Mouse (Mus musculus) bone marrow, adult 2 months (tissue): ENCODE measurements around the gene Timp4.

ENCODE experiments used
- CTCF ChIP-seq: fragments of 200-500 bp; IDR thresholded peaks from 2 replicates; pipeline ENCODE4 v1.5.1; 2011; ENCODE audit warnings: low read length, control low read depth; ENCODE audit not compliant: control insufficient read depth, insufficient read depth
- POLR2A ChIP-seq: fragments of 200-500 bp; IDR thresholded peaks from 2 replicates; pipeline ENCODE4 v1.6.1; 2011; ENCODE audit warnings: low read depth, mild to moderate bottlenecking, control low read depth, low read length, borderline replicate concordance; ENCODE audit not compliant: control insufficient read depth

- TF ChIP-seq POLR2A = no peak
- TF ChIP-seq CTCF = no peak
Observed at GRCm38 (mm10) chr6:115288223-115288622, 36.2 kb upstream of the Timp4 start.
